8 mouse cellular contexts compared by ENCODE assay signal in the genomic region with DNA sequence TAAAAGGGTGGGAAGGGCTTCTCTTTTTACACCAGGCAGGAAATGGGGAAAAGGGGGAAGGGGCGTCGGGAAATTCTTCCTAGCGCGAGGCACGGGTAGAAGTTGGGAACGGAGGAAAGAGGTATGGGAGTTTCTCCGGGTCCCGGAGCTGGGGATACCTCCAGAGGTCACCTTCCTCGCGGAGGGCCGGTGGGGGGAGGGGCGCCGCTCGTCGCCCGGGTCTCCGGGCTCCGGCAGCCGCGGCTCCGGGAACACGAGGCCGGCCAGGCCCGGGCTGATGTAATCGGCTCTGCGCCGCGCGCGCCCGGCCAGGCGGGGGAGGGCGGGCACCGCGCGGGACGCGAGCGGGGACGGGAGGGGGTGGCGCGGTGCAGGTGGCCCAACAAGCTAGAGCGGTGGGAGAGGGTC. TPM values are rescaled to one million over a fixed set of nuclear protein-coding genes. Genes with fewer than 3 reads are reported as not detected.
DNase-seq lines count a peak whose midpoint lies in the region; ATAC-seq and TF ChIP-seq lines count a peak whose summit lies in the region.

No protein-coding gene starts in this region.

- ATAC-seq in embryonic facial prominence, embryonic 13.5 days (ENCODE audit: insufficient number of reproducible peaks, insufficient read depth, low FRiP score, low TSS enrichment, low read depth): no peak
- ATAC-seq in heart, postnatal 0 days (ENCODE audit: insufficient read depth, low read depth): peak; percentile 10; the same call in 1 of the 2 replicates
- ATAC-seq in midbrain, embryonic 12.5 days (ENCODE audit: low FRiP score, low read depth): 0 out of 2 replicates have a peak, but pooled peaks have one; percentile 14
- ATAC-seq in stomach, embryonic 16.5 days (ENCODE audit: insufficient read depth, low FRiP score): peak; percentile 32; the same call in 1 of the 2 replicates

- H3K27me3 ChIP-seq in embryonic facial prominence, embryonic 13.5 days: no peaks in the 10 kb centered on the region
- H3K27me3 ChIP-seq in heart, postnatal 0 days (ENCODE audit: control insufficient read depth, insufficient read depth, low read length): no peaks in the 10 kb centered on the region
- H3K27me3 ChIP-seq in midbrain, embryonic 12.5 days: peaks cover 14% of the 10 kb centered on the region; the same call in 1 of the 2 replicates
- H3K27me3 ChIP-seq in stomach, embryonic 16.5 days (ENCODE audit: control insufficient read depth, insufficient read depth, low read length): no peaks in the 10 kb centered on the region

- intact Hi-C loops in left cerebral cortex, postnatal 4 days (cut with DNase I): loop anchor here (10.0 kb wide), 1 partner anchor 104 kb away; no protein-coding TSS in a partner anchor

- DNase-seq in cerebellum, adult 11 months: peak; percentile 70
- DNase-seq in cerebellum, adult 8-10 months: no peak
- peak; percentile 67 for DNase-seq in Muller cell, postnatal 12 days (ENCODE audit: inconsistent ontology term)
- peak; percentile 29 for DNase-seq in heart, postnatal 0 days (ENCODE audit: low spot score)
- DNase-seq in left cerebral cortex, postnatal 4 days: peak; percentile 36

- no peak for TF ChIP-seq CTCF in heart, postnatal 0 days (IDR thresholded peaks at IDR 0.05; ENCODE audit: low read depth)

- H3K4me3 ChIP-seq in embryonic facial prominence, embryonic 13.5 days: peak overlapping the region; percentile 72
- H3K4me3 ChIP-seq in heart, postnatal 0 days (ENCODE audit: low read depth, low read length): peak overlapping the region; percentile 88
- H3K4me3 ChIP-seq in midbrain, embryonic 12.5 days: peak overlapping the region; percentile 87
- peak overlapping the region; percentile 86 for H3K4me3 ChIP-seq in stomach, embryonic 16.5 days (replicated peaks; ENCODE audit: low read length)

- peaks cover 15% of the 10 kb centered on the region for H3K36me3 ChIP-seq in embryonic facial prominence, embryonic 13.5 days
- H3K36me3 ChIP-seq in heart, postnatal 0 days (replicated peaks; ENCODE audit: control insufficient read depth, insufficient read depth, low read length): peaks cover 7% of the 10 kb centered on the region
- H3K36me3 ChIP-seq in midbrain, embryonic 12.5 days: peaks cover under 1% of the 10 kb centered on the region; the same call in 1 of the 2 replicates
- peaks cover under 1% of the 10 kb centered on the region; the same call in 1 of the 2 replicates for H3K36me3 ChIP-seq in stomach, embryonic 16.5 days (ENCODE audit: control insufficient read depth, insufficient read depth, low read length)

- peak overlapping the region; percentile 96 for H3K27ac ChIP-seq in embryonic facial prominence, embryonic 13.5 days
- peak overlapping the region; percentile 99 for H3K27ac ChIP-seq in heart, postnatal 0 days (ENCODE audit: low read depth)
- peak overlapping the region; percentile 87 for H3K27ac ChIP-seq in midbrain, embryonic 12.5 days (replicated peaks)
- peak overlapping the region; percentile 98 for H3K27ac ChIP-seq in stomach, embryonic 16.5 days (ENCODE audit: low read length)

- peaks cover 54% of the 10 kb centered on the region for H3K4me1 ChIP-seq in embryonic facial prominence, embryonic 13.5 days
- H3K4me1 ChIP-seq in heart, postnatal 0 days (ENCODE audit: control insufficient read depth, insufficient read depth): peaks cover 46% of the 10 kb centered on the region
- H3K4me1 ChIP-seq in midbrain, embryonic 12.5 days: peaks cover 52% of the 10 kb centered on the region
- H3K4me1 ChIP-seq in stomach, embryonic 16.5 days (ENCODE audit: control insufficient read depth, insufficient read depth, low read length): peaks cover 51% of the 10 kb centered on the region

- H3K9me3 ChIP-seq in embryonic facial prominence, embryonic 13.5 days: no peaks in the 10 kb centered on the region
- H3K9me3 ChIP-seq in heart, postnatal 0 days (replicated peaks; ENCODE audit: control insufficient read depth, low read length): no peaks in the 10 kb centered on the region
- H3K9me3 ChIP-seq in midbrain, embryonic 12.5 days: no peaks in the 10 kb centered on the region
- H3K9me3 ChIP-seq in stomach, embryonic 16.5 days (replicated peaks; ENCODE audit: control insufficient read depth, low read length): no peaks in the 10 kb centered on the region

- WGBS in embryonic facial prominence, embryonic 13.5 days: under 1% methylated on average over 43 of the region's 43 CpGs
- under 1% methylated on average over 40 of the region's 43 CpGs for WGBS in heart, postnatal 0 days
- WGBS in midbrain, embryonic 12.5 days: 2% methylated on average over 35 of the region's 43 CpGs
- WGBS in stomach, embryonic 16.5 days: under 1% methylated on average over 41 of the region's 43 CpGs

- H3K4me2 ChIP-seq in embryonic facial prominence, embryonic 13.5 days: peak overlapping the region; percentile 89
- H3K4me2 ChIP-seq in heart, postnatal 0 days (ENCODE audit: low read depth, low read length): peak overlapping the region; percentile 87
- H3K4me2 ChIP-seq in midbrain, embryonic 12.5 days (replicated peaks): peak overlapping the region; percentile 91
- H3K4me2 ChIP-seq in stomach, embryonic 16.5 days (ENCODE audit: low read depth, low read length): peak overlapping the region; percentile 91

- no peak for TF ChIP-seq EP300 in heart, postnatal 0 days (IDR thresholded peaks at IDR 0.05; ENCODE audit: low read depth)

- peak overlapping the region; percentile 99 for H3K9ac ChIP-seq in embryonic facial prominence, embryonic 13.5 days
- H3K9ac ChIP-seq in heart, postnatal 0 days (replicated peaks; ENCODE audit: low read depth, low read length): peak overlapping the region; percentile 97
- H3K9ac ChIP-seq in midbrain, embryonic 12.5 days (replicated peaks): peak overlapping the region; percentile 96
- peak overlapping the region; percentile 98 for H3K9ac ChIP-seq in stomach, embryonic 16.5 days (ENCODE audit: low read length)

RNA-seq across cellular contexts. Expression of a gene that starts 1.8 kb away (rescaled TPM):
- polyA plus RNA-seq in embryonic facial prominence, embryonic 13.5 days (2015; fragmentation: Nextera tagmentation; extraction: Ambion mirVana): 5.5 and 7.0 TPM in 2 replicates
- total RNA-seq in heart, postnatal 0 days (2014; rRNA removed; ENCODE audit: low replicate concordance): 122 and 224 TPM in 2 replicates
- polyA plus RNA-seq in heart, postnatal 0 days (2015; fragmentation: Nextera tagmentation; extraction: Ambion mirVana): 5.0 and 5.2 TPM in 2 replicates
- total RNA-seq in left cerebral cortex, postnatal 4 days (2021): 10 to 100 TPM; 77.7 to 94.5 TPM
- 3.4 and 4.0 TPM in 2 replicates for polyA plus RNA-seq in midbrain, embryonic 12.5 days (2016; fragmentation: Nextera tagmentation; extraction: Ambion mirVana)
- polyA plus RNA-seq in stomach, embryonic 16.5 days (2015; fragmentation: Nextera tagmentation; extraction: Ambion mirVana): 3.6 and 3.9 TPM in 2 replicates
